Mouse (Mus musculus) thymus, adult 2 months (tissue): ENCODE data around the gene Chd5. TPM values are rescaled to one million over a fixed set of nuclear protein-coding genes. Genes with fewer than 3 reads are reported as not detected.

Source experiments
- DNase-seq: peaks from one replicate; pipeline ENCODE4 v3.0.0; 2021
- H3K27ac ChIP-seq: fragments of 200-500 bp; 2 replicates; pipeline ENCODE4 v1.5.1; 2012; ENCODE audit warnings: low read length, control low read depth; ENCODE audit not compliant: control insufficient read depth, insufficient read depth
- H3K27me3 ChIP-seq: fragments of 200-500 bp; 2 replicates; pipeline ENCODE4 v1.6.1; 2012; ENCODE audit warnings: mild to moderate bottlenecking, low read length, moderate library complexity, mixed read lengths; ENCODE audit not compliant: control insufficient read depth, insufficient read depth
- H3K36me3 ChIP-seq: fragments of 200-500 bp; 2 replicates; pipeline ENCODE4 v1.6.1; 2012; ENCODE audit warnings: mild to moderate bottlenecking, low read length, moderate library complexity; ENCODE audit not compliant: control insufficient read depth, insufficient read depth
- H3K4me1 ChIP-seq: fragments of 200-500 bp; replicated peaks from 2 replicates; pipeline ENCODE4 v1.6.1; 2012; ENCODE audit warnings: low read length; ENCODE audit not compliant: control insufficient read depth, insufficient read depth
- H3K4me3 ChIP-seq: fragments of 200-500 bp; 2 replicates; pipeline ENCODE4 v1.5.1; 2012; ENCODE audit warnings: mild to moderate bottlenecking, low read length, control low read depth, moderate library complexity; ENCODE audit not compliant: control insufficient read depth, insufficient read depth
- CTCF ChIP-seq: fragments of 200-500 bp; IDR thresholded peaks from 2 replicates; pipeline ENCODE4 v1.5.1; 2012; ENCODE audit warnings: mild to moderate bottlenecking, control low read depth, low read length, moderate library complexity, borderline replicate concordance; ENCODE audit not compliant: control insufficient read depth, poor library complexity, insufficient read depth; ENCODE audit errors: extremely low read depth
- POLR2A ChIP-seq: fragments of 200-500 bp; IDR thresholded peaks from 2 replicates; pipeline ENCODE4 v1.6.1; 2012; ENCODE audit warnings: mild to moderate bottlenecking, low read length, control low read depth, moderate library complexity; ENCODE audit not compliant: control insufficient read depth, poor library complexity, insufficient read depth; ENCODE audit errors: extremely low read depth
- WGBS: fragments of 180-500 bp; shearing (Covaris S2); methylation state at CpG from one replicate; pipeline ENCODE4 v1.1.7; 2018; 5-methylcytosine and 5-hydroxymethylcytosine counted together
- polyA plus RNA-seq: library from polyadenylated mRNA; depleted of rRNA; stranded (reverse); fragments of >200 nt; gene quantifications from 2 replicates; pipeline ENCODE4 v1.2.3, GENCODE M21; 2012

Chd5 gene
- polyA plus RNA-seq, 1 experiment: 0.16 TPM

- Histone ChIP-seq H3K4me3 (no peak overlapping the region), H3K27ac (no peak overlapping the region), H3K36me3 (no peaks in the 10 kb centered on the region), H3K27me3 (no peaks in the 10 kb centered on the region), H3K4me1 (no peaks in the 10 kb centered on the region)
- DNase-seq: no peak
- WGBS: 97% methylated on average over 8 of the region's 8 CpGs
- TF ChIP-seq CTCF (no peak), POLR2A (no peak)
Measured at GRCm38 (mm10) chr4:152406531-152406930, 68.1 kb downstream of the Chd5 start.

GRCm38 (mm10) chr4:152410961-152411360 lies 72.5 kb downstream of the Chd5 start:
- no peak for DNase-seq
- 90% methylated on average over 13 of the region's 13 CpGs for WGBS
- no peaks in the 10 kb centered on the region for H3K4me1 ChIP-seq
- no peak overlapping the region for H3K4me3 ChIP-seq
- no peaks in the 10 kb centered on the region for H3K36me3 ChIP-seq
- no peaks in the 10 kb centered on the region for H3K27me3 ChIP-seq
- H3K27ac ChIP-seq: no peak overlapping the region
- no peak for TF ChIP-seq CTCF
- no peak for TF ChIP-seq POLR2A

- H3K27ac ChIP-seq: no peak overlapping the region
- DNase-seq: no peak
- no peak overlapping the region for H3K4me3 ChIP-seq
- H3K27me3 ChIP-seq: no peaks in the 10 kb centered on the region
- H3K4me1 ChIP-seq: no peaks in the 10 kb centered on the region
- TF ChIP-seq CTCF: no peak
- no peak for TF ChIP-seq POLR2A
- 93% methylated on average over 3 of the region's 3 CpGs for WGBS
- no peaks in the 10 kb centered on the region for H3K36me3 ChIP-seq
Measured at GRCm38 (mm10) chr4:152412524-152413080, 74.2 kb downstream of the Chd5 start.

- no peak for TF ChIP-seq POLR2A
- no peak for TF ChIP-seq CTCF
- Histone ChIP-seq H3K27ac (no peak overlapping the region), H3K4me1 (no peaks in the 10 kb centered on the region), H3K36me3 (no peaks in the 10 kb centered on the region), H3K4me3 (no peak overlapping the region), H3K27me3 (no peaks in the 10 kb centered on the region)
- DNase-seq: no peak
- 94% methylated on average over 28 of the region's 28 CpGs for WGBS
Measured at GRCm38 (mm10) chr4:152418229-152419060, 80.0 kb downstream of the Chd5 start.

- no peak for DNase-seq
- H3K27ac ChIP-seq: no peak overlapping the region
- H3K4me3 ChIP-seq: no peak overlapping the region
- H3K27me3 ChIP-seq: no peaks in the 10 kb centered on the region
- 97% methylated on average over 6 of the region's 6 CpGs for WGBS
- TF ChIP-seq POLR2A (no peak), CTCF (no peak)
- H3K4me1 ChIP-seq: no peaks in the 10 kb centered on the region
- H3K36me3 ChIP-seq: 0 out of 2 replicates have a peak, but pooled peaks cover 5% of the 10 kb centered on the region
Measured at GRCm38 (mm10) chr4:152423576-152423975, 85.1 kb downstream of the Chd5 start.

- H3K4me3 ChIP-seq: no peak overlapping the region
- H3K27me3 ChIP-seq: no peaks in the 10 kb centered on the region
- 91% methylated on average over 4 of the region's 4 CpGs for WGBS
- H3K27ac ChIP-seq: no peak overlapping the region
- 0 out of 2 replicates have a peak, but pooled peaks cover 5% of the 10 kb centered on the region for H3K36me3 ChIP-seq
- H3K4me1 ChIP-seq: no peaks in the 10 kb centered on the region
- DNase-seq: no peak
- TF ChIP-seq CTCF: no peak
- no peak for TF ChIP-seq POLR2A
Measured at GRCm38 (mm10) chr4:152424341-152424740, 85.9 kb downstream of the Chd5 start.
